Mouse (Mus musculus): Measurements from ENCODE around the gene Tuba1a.

GRCm38 (mm10) chr15:98993093-98993793 lies 39.7 kb upstream of the Tuba1a start:
- TF ChIP-seq EP300 (optimal IDR thresholded peaks at IDR 0.05) (peak; percentile 83), CTCF (IDR thresholded peaks at IDR 0.05; ENCODE audit: low read depth) (peak; percentile 99)

Measured in stomach, postnatal 0 days (tissue).